Mouse (Mus musculus) CH12.LX (cell line): ENCODE data around the gene Hoxb3. TPM values are rescaled to one million over a fixed set of nuclear protein-coding genes. Genes with fewer than 3 reads are reported as not detected.

Source experiments
- DNase-seq: peaks from one replicate; pipeline ENCODE4 v3.0.0-alpha.2; 2013; ENCODE audit errors: extremely low read depth
- H3K27ac ChIP-seq: 2 replicates; pipeline ENCODE4 v1.5.1; 2012; ENCODE audit warnings: low read depth, mild to moderate bottlenecking, control low read depth, moderate library complexity; ENCODE audit not compliant: insufficient read depth
- H3K27me3 ChIP-seq: replicated peaks from 2 replicates; pipeline ENCODE3; 2012; ENCODE audit warnings: inconsistent platforms
- H3K36me3 ChIP-seq, 2 experiments: replicated peaks in 1 of 2; 2 replicates each; pipeline versions ENCODE3 to v1.6.1; 2012; ENCODE audit warnings: inconsistent platforms in 1 of 2, low read length in 1 of 2, mild to moderate bottlenecking in 1 of 2, mixed read lengths in 1 of 2, moderate library complexity in 1 of 2; ENCODE audit not compliant: control insufficient read depth in 1 of 2, insufficient read depth in 1 of 2
- H3K4me1 ChIP-seq, 2 experiments: 2 replicates each; pipeline ENCODE4 v1.6.1; 2012; ENCODE audit warnings: inconsistent platforms in 1 of 2, moderate library complexity in 1 of 2; ENCODE audit not compliant: insufficient read depth in 2 of 2, control insufficient read depth in 1 of 2
- H3K4me2 ChIP-seq: 2 replicates; pipeline ENCODE4 v1.6.1; 2012; ENCODE audit warnings: low read depth, mild to moderate bottlenecking, control low read depth; ENCODE audit not compliant: poor library complexity, insufficient read depth, severe bottlenecking
- H3K4me3 ChIP-seq, 3 experiments: fragments of 150-350 bp in 1 of 3; sonication (generic) in 1 of 3; replicated peaks in 1 of 3; 2 replicates each; pipeline versions ENCODE3 to v1.5.1; 2011 to 2012; ENCODE audit warnings: low read depth in 2 of 3, low read length in 2 of 3, mild to moderate bottlenecking in 2 of 3, moderate library complexity in 2 of 3, control low read depth in 1 of 3, improper control_type of control experiment in 1 of 3, inconsistent platforms in 1 of 3, mixed read lengths in 1 of 3; ENCODE audit not compliant: poor library complexity in 1 of 3
- H3K79me2 ChIP-seq: replicated peaks from 2 replicates; pipeline ENCODE4 v1.6.1; 2012; ENCODE audit warnings: mild to moderate bottlenecking, moderate library complexity; ENCODE audit not compliant: control insufficient read depth, poor library complexity, insufficient read depth, severe bottlenecking; ENCODE audit errors: extremely low read depth
- H3K9ac ChIP-seq: 2 replicates; pipeline ENCODE4 v1.6.1; 2012; ENCODE audit warnings: low read depth, mild to moderate bottlenecking, control low read depth, moderate library complexity; ENCODE audit not compliant: insufficient read depth
- H3K9me3 ChIP-seq: replicated peaks from 2 replicates; pipeline ENCODE3; 2012; ENCODE audit warnings: low read length, inconsistent platforms, mixed read lengths
- CTCF ChIP-seq, 2 experiments: IDR thresholded peaks in 1 of 2; conservative IDR thresholded peaks in 1 of 2; 2 replicates each; pipeline ENCODE4 v1.5.1; 2011 to 2012; ENCODE audit warnings: low read depth in 2 of 2, low read length in 2 of 2, improper control_type of control experiment in 1 of 2, inconsistent platforms in 1 of 2, mild to moderate bottlenecking in 1 of 2, moderate library complexity in 1 of 2
- E2F4 ChIP-seq: IDR thresholded peaks from 2 replicates; pipeline ENCODE4 v1.6.1; 2011; ENCODE audit warnings: low read depth, low read length, improper control_type of control experiment; ENCODE audit not compliant: insufficient replicate concordance
- ETS1 ChIP-seq: conservative IDR thresholded peaks from 2 replicates; pipeline ENCODE4 v1.6.1; 2012; ENCODE audit warnings: low read depth, mild to moderate bottlenecking, inconsistent platforms, low read length, improper control_type of control experiment, moderate library complexity
- GABPA ChIP-seq: IDR thresholded peaks from 2 replicates; pipeline ENCODE4 v1.6.1; 2012; ENCODE audit warnings: low read depth, low read length, improper control_type of control experiment, inconsistent platforms; ENCODE audit not compliant: insufficient replicate concordance
- HCFC1 ChIP-seq: IDR thresholded peaks from 2 replicates; pipeline ENCODE4 v1.6.1; 2012; ENCODE audit warnings: low read depth, mild to moderate bottlenecking, inconsistent platforms, low read length, improper control_type of control experiment
- IRF4 ChIP-seq: IDR thresholded peaks from 2 replicates; pipeline ENCODE4 v1.6.1; 2014; ENCODE audit warnings: low read depth, mild to moderate bottlenecking, inconsistent platforms, low read length, improper control_type of control experiment
- MAFK ChIP-seq: IDR thresholded peaks from 2 replicates; pipeline ENCODE4 v1.6.1; 2011; ENCODE audit warnings: low read length, improper control_type of control experiment; ENCODE audit not compliant: insufficient replicate concordance
- MEF2A ChIP-seq: IDR thresholded peaks from 2 replicates; pipeline ENCODE4 v1.6.1; 2014; ENCODE audit warnings: low read depth, mild to moderate bottlenecking, inconsistent platforms, low read length, improper control_type of control experiment, borderline replicate concordance
- MXI1 ChIP-seq: IDR thresholded peaks from 2 replicates; pipeline ENCODE4 v1.6.1; 2011; ENCODE audit warnings: mild to moderate bottlenecking, low read depth, low read length, improper control_type of control experiment
- NRF1 ChIP-seq: IDR thresholded peaks from 2 replicates; pipeline ENCODE4 v1.6.1; 2014; ENCODE audit warnings: low read depth, mild to moderate bottlenecking, inconsistent platforms, low read length, improper control_type of control experiment, moderate library complexity
- RCOR1 ChIP-seq: conservative IDR thresholded peaks from 2 replicates; pipeline ENCODE4 v1.6.1; 2012; ENCODE audit warnings: low read depth, mild to moderate bottlenecking, inconsistent platforms, low read length, improper control_type of control experiment
- SIN3A ChIP-seq: IDR thresholded peaks from 2 replicates; pipeline ENCODE4 v1.6.1; 2012; ENCODE audit warnings: low read length, improper control_type of control experiment, inconsistent platforms
- TCF12 ChIP-seq: IDR thresholded peaks from 2 replicates; pipeline ENCODE4 v1.6.1; 2014; ENCODE audit warnings: low read depth, mild to moderate bottlenecking, inconsistent platforms, low read length, improper control_type of control experiment
- UBTF ChIP-seq: IDR thresholded peaks from 2 replicates; pipeline ENCODE4 v1.6.1; 2012; ENCODE audit warnings: low read depth, mild to moderate bottlenecking, inconsistent platforms, low read length, improper control_type of control experiment, moderate library complexity
- ZKSCAN1 ChIP-seq: IDR thresholded peaks from 2 replicates; pipeline ENCODE4 v1.6.1; 2012; ENCODE audit warnings: low read depth, inconsistent platforms, low read length, improper control_type of control experiment, borderline replicate concordance
- ZMIZ1 ChIP-seq: IDR thresholded peaks from 2 replicates; pipeline ENCODE4 v1.6.1; 2012; ENCODE audit warnings: low read depth, mild to moderate bottlenecking, inconsistent platforms, low read length, improper control_type of control experiment
- ZNF384 ChIP-seq: IDR thresholded peaks from 2 replicates; pipeline ENCODE4 v1.6.1; 2012; ENCODE audit warnings: low read depth, low read length, improper control_type of control experiment, inconsistent platforms
- dilution Hi-C: fragments of 300-500 bp; cut with MboI; formaldehyde crosslinking; loops from 2 replicates; pipeline ENCODE4 v1.14.3; 2020; ENCODE audit warnings: low sequenced_read_pairs; ENCODE audit not compliant: extremely low pct_unique_long_range_greater_than_20kb, extremely low pct_ligation_motif_present
- in situ Hi-C: fragments of 300-500 bp; cut with MboI; formaldehyde crosslinking; loops from 3 replicates; pipeline ENCODE4 v1.14.3; 2019; ENCODE audit warnings: low sequenced_read_pairs, low pct_ligation_motif_present, low pct_unique_long_range_greater_than_20kb, mixed read lengths
- polyA plus RNA-seq: library from polyadenylated mRNA; unstranded; fragments of >175 nt; gene quantifications from 2 replicates; pipeline ENCODE4 v1.2.1, GENCODE M21; 2012; ENCODE audit warnings: low read depth; ENCODE audit not compliant: insufficient read length
- total RNA-seq, 2 experiments: library from RNA; depleted of rRNA; stranded (reverse); fragments of 300-350 nt in 1 of 2; fragments of >200 nt in 1 of 2; gene quantifications; 2 replicates each; pipeline ENCODE4 v1.2.3; 2012 to 2014

Hoxb3 gene
- total and polyA plus RNA-seq, 3 experiments = 0.07 to 0.29 (median 0.21) TPM

DNA sequence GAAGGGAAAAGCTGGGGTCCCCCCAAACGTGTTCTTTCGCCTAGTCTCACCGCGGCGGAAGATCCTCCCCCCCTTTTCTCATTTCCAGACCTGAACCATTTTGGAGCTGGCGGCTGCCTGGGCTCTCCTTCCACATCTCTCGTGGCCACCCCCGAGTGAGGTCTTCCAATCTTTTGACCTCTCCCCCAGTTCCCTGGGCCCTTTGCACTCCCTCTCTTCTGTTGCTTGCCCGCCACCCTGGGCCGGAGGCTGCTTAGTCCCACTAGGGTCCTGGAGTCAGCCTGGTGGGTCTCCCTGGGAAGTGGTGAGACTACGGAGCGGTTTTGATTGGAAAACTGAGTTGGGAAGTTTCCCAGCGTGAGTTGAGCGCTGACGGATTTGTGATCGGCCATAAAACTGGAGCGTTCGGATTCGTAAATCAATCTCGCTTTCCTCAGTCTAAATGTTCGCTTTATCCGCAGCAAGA lies 2.7 kb downstream of the Hoxb3 start:
- H3K4me3 ChIP-seq = no peak overlapping the region
- no peaks in the 10 kb centered on the region for H3K27me3 ChIP-seq
- no peak overlapping the region for H3K4me2 ChIP-seq
- peaks cover 0 to 4% of the 10 kb centered on the region in 2 experiments for H3K36me3 ChIP-seq
- in situ Hi-C loops (no loop called here), dilution Hi-C loops (no loop called here)
- TF ChIP-seq HCFC1 (no peak), IRF4 (no peak), E2F4 (no peak), ETS1 (no peak), MAFK (no peak), ZMIZ1 (no peak), ZNF384 (no peak), ZKSCAN1 (no peak), UBTF (no peak), TCF12 (no peak), SIN3A (no peak), NRF1 (no peak), GABPA (no peak)
- no peak overlapping the region for H3K27ac ChIP-seq
- DNase-seq = no peak
- no peaks in the 10 kb centered on the region for H3K9me3 ChIP-seq
- H3K4me1 ChIP-seq = no peaks in the 10 kb centered on the region
- H3K79me2 ChIP-seq = no peaks in the 10 kb centered on the region
- H3K9ac ChIP-seq = no peak overlapping the region

DNA sequence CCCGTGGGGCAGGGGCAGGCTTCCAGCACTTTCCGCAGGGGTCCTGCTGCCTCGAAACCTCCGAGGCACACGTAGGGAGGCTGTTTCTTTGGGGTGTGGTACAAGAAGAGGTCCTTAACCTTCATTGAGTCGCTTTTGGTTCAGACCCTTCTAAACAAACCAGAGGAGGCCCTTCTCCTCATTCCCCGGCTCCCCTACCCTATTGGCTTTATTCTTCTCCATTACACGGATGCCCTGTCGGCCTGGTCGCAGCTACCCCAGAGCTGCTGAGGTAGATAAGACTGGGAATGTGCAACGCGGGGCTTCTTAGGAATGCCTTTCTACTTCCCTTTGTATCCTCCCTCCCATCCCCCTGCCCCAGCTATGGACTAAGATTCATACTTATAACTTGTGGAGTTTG lies 3.6 kb downstream of the Hoxb3 start:
- H3K9ac ChIP-seq = no peak overlapping the region
- no peaks in the 10 kb centered on the region for H3K4me1 ChIP-seq
- H3K79me2 ChIP-seq = no peaks in the 10 kb centered on the region
- TF ChIP-seq MEF2A (no peak), RCOR1 (no peak), MXI1 (no peak), CTCF (conservative IDR thresholded peaks at IDR 0.05 in 1 of 2, IDR thresholded peaks at IDR 0.05 in 1 of 2; ENCODE audit: low read depth in 2 of 2, low read length in 2 of 2) (no peak), HCFC1 (no peak)
- DNase-seq = no peak
- dilution Hi-C loops (no loop called here), in situ Hi-C loops (no loop called here)
- no peak overlapping the region for H3K4me2 ChIP-seq
- H3K27me3 ChIP-seq = no peaks in the 10 kb centered on the region
- no peak overlapping the region for H3K4me3 ChIP-seq
- no peak overlapping the region for H3K27ac ChIP-seq
- H3K36me3 ChIP-seq = no peaks in the 10 kb centered on the region
- no peaks in the 10 kb centered on the region for H3K9me3 ChIP-seq
